Mouse (Mus musculus): Measurements from ENCODE around the gene Palm3.
A peak's percentile ranks its signal among the peaks of the same experiment; 100 is the strongest.

Gene Palm3

DNA sequence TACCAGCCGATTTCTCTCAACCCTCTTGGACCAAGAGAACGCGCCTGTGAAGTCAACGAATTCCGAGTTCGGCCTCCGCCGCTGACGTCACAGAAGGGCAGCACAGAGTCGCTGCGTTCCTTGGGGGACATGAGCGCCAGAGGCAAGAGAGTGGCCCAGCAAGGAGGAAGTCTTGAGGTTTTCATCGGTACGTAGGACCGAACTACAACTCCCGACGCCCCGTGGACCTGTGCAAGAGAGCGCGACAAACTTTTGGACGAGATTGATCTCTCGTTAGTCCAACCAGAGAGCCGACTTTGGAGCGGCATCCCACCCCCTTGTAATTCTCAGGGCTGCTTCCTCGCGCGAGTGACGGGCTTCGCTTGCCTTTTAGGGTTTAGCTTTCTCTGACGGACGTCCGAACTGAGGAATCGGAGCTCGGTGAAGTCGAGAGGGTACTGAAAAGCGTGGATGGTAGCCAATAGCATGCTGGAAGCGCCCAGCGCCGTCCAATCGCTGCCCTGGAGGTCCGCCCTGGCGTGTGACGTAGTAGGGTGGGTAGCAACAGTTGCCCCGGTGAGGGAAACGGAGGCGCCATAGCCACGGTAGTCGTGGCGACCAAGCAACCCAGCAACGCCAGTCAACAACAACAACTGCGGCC, 45.1 kb downstream of the Palm3 start, which contains the start of gene Rfx1:
Rfx1 (plus strand) TSS at position 544 of the 640 bp plus-strand sequence.
- peak; percentile 97 for DNase-seq (ENCODE audit: extremely low spot score)

DNA sequence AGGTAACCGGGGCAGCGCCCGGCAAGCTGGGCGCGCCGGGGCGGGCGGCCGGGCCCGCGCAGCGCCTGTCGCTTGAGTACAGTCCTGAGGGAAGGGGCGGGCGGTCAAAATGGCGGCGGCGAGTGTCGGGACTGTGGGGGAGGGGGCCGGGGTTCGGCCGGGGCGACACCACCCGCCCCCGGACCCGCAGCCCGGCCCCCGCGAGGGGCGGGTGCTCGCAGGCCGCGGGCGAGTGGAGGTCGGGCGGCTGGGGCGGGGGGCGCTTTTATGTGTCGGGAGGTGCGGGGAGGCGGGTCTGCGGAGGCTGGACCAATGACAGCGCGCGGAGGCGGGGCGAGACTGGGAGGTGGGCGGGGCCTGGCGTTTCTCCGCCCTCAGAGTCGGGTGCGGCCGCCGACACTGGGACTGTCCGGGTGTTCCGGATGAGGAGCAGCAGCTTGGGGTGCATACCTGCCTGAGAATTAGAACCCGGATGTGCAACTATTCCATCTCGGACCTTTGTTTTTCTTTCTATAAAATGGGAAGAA, 45.8 kb downstream of the Palm3 start:
- DNase-seq (ENCODE audit: extremely low spot score): peak; percentile 96

DNA sequence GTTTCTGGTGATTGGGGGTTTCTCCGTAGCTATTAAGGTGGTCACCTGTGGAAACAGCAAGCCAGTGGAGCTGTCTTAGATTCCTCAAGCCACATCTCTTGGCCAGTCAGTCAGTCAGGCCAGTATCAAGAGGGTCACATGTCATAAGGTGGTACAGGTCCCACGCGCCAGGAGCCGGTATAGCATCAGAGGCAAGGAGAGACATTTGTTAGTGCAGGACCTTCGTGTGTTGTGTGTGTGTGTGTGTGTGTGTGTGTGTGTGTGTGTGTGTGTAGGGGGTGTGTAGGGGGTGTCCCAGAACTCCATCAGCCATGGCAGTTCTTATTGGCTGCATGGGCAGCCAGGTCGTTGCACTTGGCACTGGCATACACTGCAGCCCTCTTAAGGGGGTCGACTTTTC, 46.6 kb downstream of the Palm3 start:
- DNase-seq (ENCODE audit: extremely low spot score): no peak

GRCm38 (mm10) chr8:84068316-84069035, 47.2 kb downstream of the Palm3 start:
- DNase-seq (ENCODE audit: extremely low spot score): no peak

GRCm38 (mm10) chr8:84069169-84069568, 47.9 kb downstream of the Palm3 start:
- DNase-seq (ENCODE audit: extremely low spot score): no peak

GRCm38 (mm10) chr8:84069750-84070149, 48.5 kb downstream of the Palm3 start:
- no peak for DNase-seq (ENCODE audit: extremely low spot score)

DNA sequence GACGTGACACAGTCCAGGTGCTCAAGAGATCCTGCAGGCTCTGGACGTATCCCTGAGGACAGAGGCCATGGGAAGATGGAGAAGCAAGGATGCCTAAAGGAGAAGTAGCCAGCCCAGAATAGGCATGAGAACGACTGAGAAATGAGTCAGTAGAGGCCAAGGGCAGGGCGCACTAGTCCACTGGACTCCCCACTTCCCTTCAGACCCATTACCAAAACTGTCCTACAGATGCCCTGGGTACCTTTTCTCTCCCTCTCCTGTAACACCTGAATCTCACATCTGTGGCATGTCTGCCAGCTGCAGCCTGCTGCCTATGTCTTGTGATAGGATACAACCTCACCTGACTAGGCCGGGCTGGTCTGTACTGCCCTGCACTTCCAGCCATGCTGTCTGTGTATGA, 49.0 kb downstream of the Palm3 start:
- DNase-seq (ENCODE audit: extremely low spot score): no peak

DNA sequence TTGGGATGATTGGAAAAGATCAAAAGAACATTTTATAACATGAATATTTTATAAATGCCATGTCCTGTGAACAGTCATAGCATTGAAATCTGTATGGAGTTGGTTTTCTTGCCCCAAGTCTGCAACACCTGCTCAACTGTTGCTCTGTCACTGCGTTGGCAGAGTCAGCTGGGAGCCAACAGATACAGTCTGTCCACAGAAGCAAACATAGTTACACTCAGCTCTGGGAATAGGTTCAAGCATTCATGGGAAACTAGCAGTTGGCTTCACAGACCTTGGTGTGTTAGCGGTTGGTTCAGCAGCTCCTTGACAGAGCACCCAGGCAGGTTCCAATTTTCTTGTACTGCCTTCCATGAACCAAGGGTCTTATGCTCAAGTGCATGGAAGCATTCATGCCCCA, 49.4 kb downstream of the Palm3 start:
- no peak for DNase-seq (ENCODE audit: extremely low spot score)

DNA sequence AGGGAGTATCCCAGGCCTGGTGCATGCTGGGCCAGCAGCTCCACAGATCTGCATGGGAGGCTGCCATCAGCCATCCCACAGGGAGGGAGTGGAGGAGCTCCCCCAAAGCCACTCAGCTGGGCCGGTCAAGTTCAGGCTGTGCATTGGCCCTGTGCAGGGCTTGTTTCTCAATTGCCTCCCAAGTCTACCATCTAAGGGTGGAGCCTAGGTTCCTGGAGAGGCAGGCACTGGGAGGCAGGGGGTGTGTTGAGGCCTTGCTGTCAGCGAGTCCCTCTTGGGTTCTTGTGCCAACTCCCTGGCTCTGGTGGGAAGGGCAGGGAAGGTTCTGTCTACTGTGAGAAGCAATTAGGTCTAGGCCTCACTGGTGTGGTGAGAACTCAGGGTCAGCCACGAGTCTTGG, 50.6 kb downstream of the Palm3 start:
- no peak for DNase-seq (ENCODE audit: extremely low spot score)

DNA sequence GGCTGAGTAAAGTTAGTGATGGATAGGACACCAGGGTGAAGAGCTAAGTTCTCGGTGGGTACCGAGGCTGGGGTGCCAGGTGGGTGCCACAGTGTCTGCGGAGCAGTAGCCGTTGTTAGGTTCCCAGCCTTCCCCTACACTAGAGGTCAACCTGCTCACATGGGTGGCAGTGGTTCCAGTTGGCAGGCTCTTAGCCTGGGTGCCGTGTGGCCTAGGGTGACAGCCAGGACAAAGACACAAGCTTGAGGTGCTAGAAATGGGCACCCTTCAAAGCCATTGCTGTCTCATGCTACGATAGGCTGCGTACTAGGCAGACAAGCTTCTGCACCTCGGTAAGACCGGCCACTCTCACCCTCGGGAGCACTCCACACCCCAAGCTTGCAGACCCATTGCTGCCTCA, 51.0 kb downstream of the Palm3 start:
- no peak for DNase-seq (ENCODE audit: extremely low spot score)

GRCm38 (mm10) chr8:84073230-84073976, 52.1 kb downstream of the Palm3 start:
- DNase-seq (ENCODE audit: extremely low spot score): no peak

DNA sequence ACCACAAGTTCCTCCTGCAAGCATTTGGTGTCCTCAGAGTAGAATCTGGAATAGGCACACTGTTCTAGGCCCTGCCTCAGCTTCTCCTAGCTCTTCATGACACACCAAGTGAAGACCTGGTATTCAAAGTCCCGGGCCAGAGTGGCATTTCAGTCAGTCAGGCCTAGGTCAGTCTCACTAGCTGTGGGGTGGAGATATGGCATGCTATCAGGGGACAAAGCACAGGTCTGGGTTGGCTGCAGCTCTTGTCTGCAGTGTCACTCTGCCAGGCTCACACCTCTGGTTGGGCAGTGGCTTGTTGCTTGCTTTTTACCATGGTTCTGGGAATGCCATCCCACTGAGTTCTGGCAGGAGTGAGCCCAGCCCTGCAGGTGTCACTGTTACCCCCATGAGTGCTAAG, 55.1 kb downstream of the Palm3 start:
- no peak for DNase-seq (ENCODE audit: extremely low spot score)

- no peak for DNase-seq (ENCODE audit: extremely low spot score)
Observed at GRCm38 (mm10) chr8:84076849-84077248, 55.6 kb downstream of the Palm3 start.

GRCm38 (mm10) chr8:84079206-84079605, 57.9 kb downstream of the Palm3 start:
- DNase-seq (ENCODE audit: extremely low spot score): no peak
